Mouse (Mus musculus): ENCODE results near the gene Mgat5.

GRCm38 (mm10) chr1:127325601-127326198, 120.9 kb downstream of the Mgat5 start:
- no peak for TF ChIP-seq POLR2A (IDR thresholded peaks at IDR 0.05; ENCODE audit: low read depth, low read length)
- TF ChIP-seq CTCF (IDR thresholded peaks at IDR 0.05; ENCODE audit: extremely low read depth, insufficient read length, insufficient replicate concordance, low read depth, low read length): no peak

All from small intestine, adult 2 months (tissue).